Mouse (Mus musculus) kidney, postnatal 4 days (tissue): ENCODE data around the gene Olfr1412.

Experiments used
- DNase-seq, 2 experiments: peaks; one replicate each; pipeline ENCODE4 v3.0.0; 2021; ENCODE audit warnings: mixed read lengths in 2 of 2

Gene Olfr1412

GRCm38 (mm10) chr1:92638181-92638580 lies 52.6 kb downstream of the Olfr1412 start:
- DNase-seq, result no peak

- DNase-seq, result no peak
Observed at GRCm38 (mm10) chr1:92638736-92639135, 53.2 kb downstream of the Olfr1412 start.

GRCm38 (mm10) chr1:92640393-92640792 lies 54.8 kb downstream of the Olfr1412 start:
- no peak for DNase-seq
